Mouse (Mus musculus): Measurements from ENCODE around the gene Cdc42se1.

Cdc42se1 gene

GRCm38 (mm10) chr3:95284501-95285281 lies 56.2 kb downstream of the Cdc42se1 start:
- no peak for DNase-seq (ENCODE audit: low read depth, low spot score)

- DNase-seq (ENCODE audit: low read depth, low spot score), result no peak
These were observed 56.9 kb downstream of the Cdc42se1 start for GRCm38 (mm10) chr3:95285390-95285789.
